Mouse (Mus musculus) adrenal gland (tissue): ENCODE data around the gene Tgfa.

Experiments
- intact Hi-C: fragments of 180-260 bp; cut with DNase I; formaldehyde crosslinking; loops from one replicate; pipeline ENCODE4 v1.15.1; 2025

Tgfa gene

GRCm38 (mm10) chr6:86186106-86186955 lies 8.7 kb upstream of the Tgfa start:
- intact Hi-C loops = no loop called here

GRCm38 (mm10) chr6:86188741-86189480 lies 6.1 kb upstream of the Tgfa start:
- intact Hi-C loops = no loop called here

- intact Hi-C loops = loop anchor here (5.0 kb wide), 2 partner anchors 48 to 167 kb away; no protein-coding TSS in a partner anchor
These were observed 4.4 kb upstream of the Tgfa start for GRCm38 (mm10) chr6:86190622-86191021.

GRCm38 (mm10) chr6:86192978-86193377 lies 2.0 kb upstream of the Tgfa start:
- intact Hi-C loops = loop anchor here (5.0 kb wide), 2 partner anchors 51 to 164 kb away; no protein-coding TSS in a partner anchor

- intact Hi-C loops = loop anchor here (5.0 kb wide), 2 partner anchors 52 to 163 kb away; no protein-coding TSS in a partner anchor
These were observed 1.1 kb upstream of the Tgfa start for GRCm38 (mm10) chr6:86193879-86194278.

GRCm38 (mm10) chr6:86196034-86196433 lies 1.0 kb downstream of the Tgfa start:
- intact Hi-C loops = loop anchor here (5.0 kb wide), 1 partner anchor 69 kb away; no protein-coding TSS in a partner anchor

- intact Hi-C loops = loop anchor here (5.0 kb wide), 1 partner anchor 70 kb away; no protein-coding TSS in a partner anchor
These were observed 2.3 kb downstream of the Tgfa start for GRCm38 (mm10) chr6:86197150-86197862.

GRCm38 (mm10) chr6:86200934-86201333 lies 5.9 kb downstream of the Tgfa start:
- intact Hi-C loops = no loop called here

GRCm38 (mm10) chr6:86203101-86203500 lies 8.1 kb downstream of the Tgfa start:
- intact Hi-C loops = no loop called here

GRCm38 (mm10) chr6:86206014-86206413 lies 11.0 kb downstream of the Tgfa start:
- intact Hi-C loops = no loop called here

GRCm38 (mm10) chr6:86206985-86207384 lies 12.0 kb downstream of the Tgfa start:
- intact Hi-C loops = no loop called here

- intact Hi-C loops = no loop called here
These were observed 14.4 kb downstream of the Tgfa start for GRCm38 (mm10) chr6:86209133-86210016.

GRCm38 (mm10) chr6:86210017-86210408 lies 15.0 kb downstream of the Tgfa start:
- intact Hi-C loops = no loop called here

- intact Hi-C loops = no loop called here
These were observed 15.6 kb downstream of the Tgfa start for GRCm38 (mm10) chr6:86210619-86211018.

GRCm38 (mm10) chr6:86211081-86211763 lies 16.2 kb downstream of the Tgfa start:
- intact Hi-C loops = no loop called here

- intact Hi-C loops = no loop called here
These were observed 18.0 kb downstream of the Tgfa start for GRCm38 (mm10) chr6:86212871-86213640.

- intact Hi-C loops = no loop called here
These were observed 23.0 kb downstream of the Tgfa start for GRCm38 (mm10) chr6:86218066-86218465.

GRCm38 (mm10) chr6:86218739-86219138 lies 23.7 kb downstream of the Tgfa start:
- intact Hi-C loops = no loop called here

- intact Hi-C loops = no loop called here
These were observed 24.5 kb downstream of the Tgfa start for GRCm38 (mm10) chr6:86219494-86219893.
